Mouse (Mus musculus) C2C12 (cell line): ENCODE measurements around the gene Foxp1. TPM values are rescaled to one million over a fixed set of nuclear protein-coding genes. Genes with fewer than 3 reads are reported as not detected.

ENCODE experiments used
- H3K27me3 ChIP-seq: one replicate; pipeline ENCODE4 v1.6.1; 2011; ENCODE audit not compliant: control insufficient read depth, insufficient read depth, insufficient read length
- H3K36me3 ChIP-seq: one replicate; pipeline ENCODE4 v1.6.1; 2011; ENCODE audit not compliant: control insufficient read depth, insufficient read depth
- H3K4me3 ChIP-seq: one replicate; pipeline ENCODE4 v1.5.1; 2011; ENCODE audit warnings: mild to moderate bottlenecking, control low read depth; ENCODE audit not compliant: poor library complexity, insufficient read depth, severe bottlenecking
- H3K79me2 ChIP-seq: one replicate; pipeline ENCODE4 v1.6.1; 2011; ENCODE audit not compliant: control insufficient read depth, insufficient read depth
- H3K79me3 ChIP-seq: one replicate; pipeline ENCODE4 v1.6.1; 2011; ENCODE audit warnings: low read depth, control low read depth
- H3ac ChIP-seq: one replicate; pipeline ENCODE3; 2011; ENCODE audit warnings: low read depth; ENCODE audit not compliant: control insufficient read depth, insufficient read length
- CEBPB ChIP-seq: IDR thresholded peaks from one replicate; pipeline ENCODE4 v1.6.1; 2011; ENCODE audit warnings: low read depth, mild to moderate bottlenecking, control low read depth, moderate library complexity
- CTCF ChIP-seq: IDR thresholded peaks from one replicate; pipeline ENCODE4 v1.5.1; 2011; ENCODE audit not compliant: control insufficient read depth, insufficient read depth, insufficient read length
- FOSL1 ChIP-seq: IDR thresholded peaks from one replicate; pipeline ENCODE4 v1.8.0; 2011; ENCODE audit warnings: mild to moderate bottlenecking, low read length; ENCODE audit not compliant: poor library complexity, insufficient read depth, severe bottlenecking
- MAX ChIP-seq: IDR thresholded peaks from one replicate; pipeline ENCODE4 v1.6.1; 2011; ENCODE audit warnings: mild to moderate bottlenecking, control low read depth
- MYOD1 ChIP-seq: IDR thresholded peaks from one replicate; pipeline ENCODE4 v1.6.1; 2011; ENCODE audit warnings: low read depth; ENCODE audit not compliant: control insufficient read depth, insufficient read length
- MYOG ChIP-seq: IDR thresholded peaks from one replicate; pipeline ENCODE4 v1.6.1; 2011; ENCODE audit not compliant: control insufficient read depth, insufficient read length; ENCODE audit errors: extremely low read depth
- USF1 ChIP-seq: IDR thresholded peaks from one replicate; pipeline ENCODE4 v1.6.1; 2011; ENCODE audit warnings: low read depth, mild to moderate bottlenecking, control low read depth, moderate library complexity
- polyA plus RNA-seq: library from polyadenylated mRNA; unstranded; fragments of >200 nt; fragmentation: generic; extraction: Trizol; gene quantifications from one replicate; pipeline ENCODE4 v1.2.1, GENCODE M21; 2012; ENCODE audit warnings: missing spikeins

Gene Foxp1
- polyA plus RNA-seq, 1 experiment, result 25.9 TPM

GRCm38 (mm10) chr6:99073303-99074271, 448.9 kb downstream of the Foxp1 start:
- Histone ChIP-seq H3ac (no peak overlapping the region), H3K36me3 (peaks cover 7% of the 10 kb centered on the region), H3K27me3 (no peaks in the 10 kb centered on the region), H3K79me3 (no peaks in the 10 kb centered on the region), H3K79me2 (no peaks in the 10 kb centered on the region), H3K4me3 (no peak overlapping the region)
- TF ChIP-seq USF1 (no peak), MAX (no peak)

- H3K79me3 ChIP-seq, result no peaks in the 10 kb centered on the region
- TF ChIP-seq MYOD1 (no peak), CEBPB (no peak), MYOG (no peak)
- H3K4me3 ChIP-seq, result no peak overlapping the region
- H3K27me3 ChIP-seq, result no peaks in the 10 kb centered on the region
- peaks cover 7% of the 10 kb centered on the region for H3K36me3 ChIP-seq
- no peak overlapping the region for H3ac ChIP-seq
- H3K79me2 ChIP-seq, result no peaks in the 10 kb centered on the region
Measured at GRCm38 (mm10) chr6:99070710-99071109, 451.8 kb downstream of the Foxp1 start.

- Histone ChIP-seq H3ac (no peak overlapping the region), H3K79me2 (no peaks in the 10 kb centered on the region), H3K27me3 (no peaks in the 10 kb centered on the region), H3K79me3 (no peaks in the 10 kb centered on the region), H3K4me3 (no peak overlapping the region), H3K36me3 (no peaks in the 10 kb centered on the region)
- TF ChIP-seq CTCF (no peak), MYOG (no peak), MAX (no peak), MYOD1 (no peak), USF1 (no peak), CEBPB (no peak), FOSL1 (no peak)
Measured at GRCm38 (mm10) chr6:99069726-99070125, 452.8 kb downstream of the Foxp1 start.

GRCm38 (mm10) chr6:99065569-99066353, 456.8 kb downstream of the Foxp1 start:
- Histone ChIP-seq H3K4me3 (no peak overlapping the region), H3ac (no peak overlapping the region), H3K27me3 (no peaks in the 10 kb centered on the region), H3K79me2 (no peaks in the 10 kb centered on the region), H3K79me3 (no peaks in the 10 kb centered on the region), H3K36me3 (no peaks in the 10 kb centered on the region)
- TF ChIP-seq FOSL1 (no peak), MAX (no peak), MYOG (no peak), CEBPB (no peak), USF1 (no peak), MYOD1 (no peak), CTCF (no peak)

- Histone ChIP-seq H3K36me3 (no peaks in the 10 kb centered on the region), H3ac (no peak overlapping the region), H3K79me3 (no peaks in the 10 kb centered on the region), H3K79me2 (no peaks in the 10 kb centered on the region), H3K4me3 (no peak overlapping the region), H3K27me3 (no peaks in the 10 kb centered on the region)
- no peak for TF ChIP-seq MAX
- TF ChIP-seq CEBPB, result no peak
- no peak for TF ChIP-seq FOSL1
- TF ChIP-seq MYOD1, result no peak
- no peak for TF ChIP-seq USF1
- no peak for TF ChIP-seq CTCF
- TF ChIP-seq MYOG, result no peak
Measured at GRCm38 (mm10) chr6:99063982-99064484, 458.5 kb downstream of the Foxp1 start.
